Mouse (Mus musculus) cerebellum, adult 2 months (tissue): ENCODE measurements around the gene Lrg1.

Source experiments
- CTCF ChIP-seq: fragments of 200-500 bp; IDR thresholded peaks from 2 replicates; pipeline ENCODE4 v1.5.1; 2011; ENCODE audit warnings: low read depth, mild to moderate bottlenecking, control low read depth, low read length, moderate library complexity, borderline replicate concordance; ENCODE audit not compliant: insufficient read depth
- POLR2A ChIP-seq: fragments of 200-500 bp; IDR thresholded peaks from 2 replicates; pipeline ENCODE4 v1.6.1; 2011; ENCODE audit warnings: low read length, control low read depth, borderline replicate concordance; ENCODE audit not compliant: insufficient read depth

GRCm38 (mm10) chr17:56121826-56122225, at the start of gene Lrg1:
- no peak for TF ChIP-seq CTCF
- no peak for TF ChIP-seq POLR2A
